8 mouse cellular contexts compared by ENCODE assay signal in genomic region chr6:85117545-85118511, GRCm38 (mm10). TPM values are rescaled to one million over a fixed set of nuclear protein-coding genes. Genes with fewer than 3 reads are reported as not detected.
DNase-seq lines count a peak whose midpoint lies in the region; ATAC-seq lines count a peak whose summit lies in the region.
"Not testable (repeated sequence)": the region's sequence is repeated elsewhere in the genome, so short reads cannot be mapped to it uniquely, and the experiment has no call there.

No protein-coding gene starts in this region.

- not testable (repeated sequence) for H3K27ac ChIP-seq in hindbrain, embryonic 14.5 days; lung, embryonic 15.5 days

- H3K4me3 ChIP-seq in hindbrain, embryonic 14.5 days (replicated peaks; ENCODE audit: low read length); lung, embryonic 15.5 days: not testable (repeated sequence)

- H3K9ac ChIP-seq in hindbrain, embryonic 14.5 days; lung, embryonic 15.5 days: not testable (repeated sequence)

- DNase-seq in R1 (ENCODE audit: low read depth, low spot score): peak; percentile 82
- DNase-seq in cerebellum, adult 9-10 months: peak; percentile 68
- DNase-seq in frontal cortex, postnatal 14 days (ENCODE audit: low spot score in 2 of 2): peak; percentile 24 to 41
- peak; percentile 71 for DNase-seq in hindbrain, embryonic 14.5 days (ENCODE audit: low spot score)
- DNase-seq in layer of hippocampus, adult 8-10 months (ENCODE audit: low spot score in 2 of 2): peak; percentile 35 to 59
- DNase-seq in retina, embryonic 14.5 days (ENCODE audit: low spot score): peak; percentile 81
- DNase-seq in yolk sac, embryonic 10.5 days (ENCODE audit: low spot score): peak; percentile 21

- H3K27me3 ChIP-seq in hindbrain, embryonic 14.5 days (ENCODE audit: control insufficient read depth, insufficient read depth, low read length); lung, embryonic 15.5 days: not testable (repeated sequence)

- WGBS in hindbrain, embryonic 14.5 days: 34% methylated on average over 8 of the region's 11 CpGs
- 26% methylated on average over 10 of the region's 11 CpGs for WGBS in lung, embryonic 15.5 days

- not testable (repeated sequence) for H3K4me1 ChIP-seq in hindbrain, embryonic 14.5 days (replicated peaks; ENCODE audit: control insufficient read depth, insufficient read depth, low read length); lung, embryonic 15.5 days

- ATAC-seq in hindbrain, embryonic 14.5 days (ENCODE audit: low FRiP score): not testable (repeated sequence)
- ATAC-seq in lung, embryonic 15.5 days (ENCODE audit: borderline replicate concordance, extremely low read depth, low FRiP score, low TSS enrichment): peak; percentile 62

- not testable (repeated sequence) for H3K9me3 ChIP-seq in hindbrain, embryonic 14.5 days (ENCODE audit: control insufficient read depth, low read length); lung, embryonic 15.5 days

- H3K36me3 ChIP-seq in hindbrain, embryonic 14.5 days (replicated peaks; ENCODE audit: control insufficient read depth, insufficient read depth); lung, embryonic 15.5 days: not testable (repeated sequence)

- H3K4me2 ChIP-seq in hindbrain, embryonic 14.5 days (replicated peaks); lung, embryonic 15.5 days: not testable (repeated sequence)

RNA-seq across cellular contexts. Expression of gene Spr, which starts 19.7 kb away (rescaled TPM):
- polyA plus RNA-seq in hindbrain, embryonic 14.5 days (2014; fragmentation: Nextera tagmentation; extraction: Ambion mirVana): 38.2 and 42.7 TPM in 2 replicates
- total RNA-seq in layer of hippocampus, adult 8-10 months (2022): 10 to 100 TPM; 39.2 to 56.1 (median 48.4) TPM
- 65.5 and 70.2 TPM in 2 replicates for polyA plus RNA-seq in lung, embryonic 15.5 days (2015; fragmentation: Nextera tagmentation; extraction: Ambion mirVana)

RNA-seq across cellular contexts. Expression of gene Exoc6b, which starts 48.5 kb away (rescaled TPM):
- 61.7 and 63.6 TPM in 2 replicates for polyA plus RNA-seq in hindbrain, embryonic 14.5 days (2014; fragmentation: Nextera tagmentation; extraction: Ambion mirVana)
- 100 to 1,000 TPM; 113 to 138 (median 123) TPM for total RNA-seq in layer of hippocampus, adult 8-10 months (2022)
- polyA plus RNA-seq in lung, embryonic 15.5 days (2015; fragmentation: Nextera tagmentation; extraction: Ambion mirVana): 29.5 and 34.2 TPM in 2 replicates

Comparison
In these comparisons a context has a peak if more than half of its experiments do, and no peak if none do; other contexts are left out.
1. DNase-seq: peak in every context shown above with its lines; median percentile 82 in R1; 81 in retina, embryonic 14.5 days; 71 in hindbrain, embryonic 14.5 days; 68 in cerebellum, adult 9-10 months; 47 in layer of hippocampus, adult 8-10 months; 32 in frontal cortex, postnatal 14 days; 21 in yolk sac, embryonic 10.5 days.